Mouse (Mus musculus) megakaryocyte, adult 5-6 weeks (primary cell): ENCODE data around the gene Ric1. TPM values are rescaled to one million over a fixed set of nuclear protein-coding genes. Genes with fewer than 3 reads are reported as not detected.

Experiments used
- ATAC-seq: 2 replicates; pipeline ENCODE4 v1.8.0; 2016; ENCODE audit warnings: mild to moderate bottlenecking, inconsistent platforms; ENCODE audit not compliant: poor library complexity, severe bottlenecking
- total RNA-seq, 2 experiments: library from RNA; stranded (forward) in 1 of 2; stranded (reverse) in 1 of 2; fragments of 153-499, 151-499 nt in 1 of 2; fragments of 221-1000, 200-1000 nt in 1 of 2; gene quantifications; 2 replicates each; pipeline versions ENCODE4 v1.2.3 to v1.2.4; 2015 to 2017

Ric1 gene
- total RNA-seq (2015): 12.9 and 13.1 TPM in 2 replicates
- 14.3 and 15.3 TPM in 2 replicates for total RNA-seq (2017)

DNA sequence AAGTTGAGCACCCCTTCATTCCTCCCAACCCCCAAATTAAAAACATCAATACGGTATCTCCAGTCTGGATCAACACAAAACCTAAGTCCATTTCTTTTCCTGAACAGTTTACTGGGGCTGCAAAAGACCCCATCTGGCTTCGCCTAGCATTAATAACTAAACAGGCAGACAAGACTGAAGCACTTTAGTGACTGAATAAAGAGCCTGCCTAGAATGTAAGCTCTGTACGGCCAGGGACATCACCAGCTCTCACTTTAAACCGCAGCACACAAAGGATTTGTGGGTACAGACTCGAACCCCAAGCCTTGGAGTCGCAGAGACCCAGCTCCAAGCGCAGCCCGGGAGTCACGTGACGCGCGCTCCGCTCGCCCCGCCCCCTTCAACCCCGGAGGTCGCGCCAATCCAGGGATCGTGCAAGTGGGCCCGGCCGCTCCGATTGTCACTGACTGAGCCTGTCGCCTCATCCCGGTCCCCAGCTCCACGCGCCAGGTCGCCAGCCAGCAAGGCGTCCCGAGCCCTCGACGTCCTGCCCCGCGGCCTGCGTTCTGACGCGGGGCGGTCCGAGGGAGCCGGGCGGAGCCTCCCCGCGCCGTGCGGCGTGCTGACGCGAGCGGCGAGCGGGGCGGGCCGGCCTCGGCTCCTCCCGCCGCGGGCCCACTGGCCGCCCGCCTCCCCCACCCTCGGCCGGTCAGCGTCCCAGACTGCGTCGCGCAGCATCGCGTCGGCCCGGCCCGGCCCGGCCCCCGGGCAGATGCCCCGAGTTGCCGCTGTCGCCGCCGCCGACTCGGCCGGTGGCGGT is at the start of gene Ric1:
Ric1 (plus strand) TSS at position 646 of the 799 bp plus-strand sequence.
- peak; percentile 92 for ATAC-seq

DNA sequence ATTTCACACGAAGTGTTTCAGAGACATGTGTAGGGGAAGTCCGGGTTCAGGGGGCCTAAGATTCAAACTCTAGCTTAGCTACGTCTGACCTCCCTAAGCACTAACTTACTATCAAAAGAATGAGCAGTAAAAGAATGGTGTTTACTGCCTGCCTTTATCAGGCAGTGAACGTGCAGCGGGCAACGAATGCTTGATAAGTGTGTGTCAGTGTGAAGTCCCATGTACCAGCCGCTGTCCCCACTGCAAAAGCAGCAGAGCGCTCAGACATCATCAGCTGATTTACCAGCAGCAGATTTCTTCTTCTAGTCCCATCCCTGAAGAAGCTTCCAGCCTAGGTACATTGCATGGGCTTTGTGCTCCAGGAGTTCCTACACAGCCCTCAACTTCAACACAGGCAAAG is 49.7 kb upstream of the Ric1 start:
- ATAC-seq: no peak

DNA sequence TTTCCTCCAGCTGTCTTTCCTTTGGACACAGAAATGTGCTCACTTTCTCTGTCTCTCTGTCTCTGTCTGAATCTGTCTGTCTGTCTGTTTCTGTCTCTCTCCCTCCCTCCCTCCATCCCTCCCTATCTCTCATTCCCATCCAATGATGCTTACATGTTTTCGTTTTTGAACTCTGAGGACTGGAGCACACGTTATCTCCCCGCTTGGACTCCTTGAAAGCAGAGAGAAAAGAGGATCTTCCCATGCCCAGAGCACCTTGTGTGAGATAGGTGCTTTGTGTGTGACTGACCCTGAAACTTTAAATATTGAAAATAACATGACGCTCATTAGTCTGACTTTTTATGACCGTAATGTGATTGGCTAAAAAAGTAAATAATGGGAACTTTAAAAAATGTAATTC is 49.1 kb upstream of the Ric1 start:
- no peak for ATAC-seq

DNA sequence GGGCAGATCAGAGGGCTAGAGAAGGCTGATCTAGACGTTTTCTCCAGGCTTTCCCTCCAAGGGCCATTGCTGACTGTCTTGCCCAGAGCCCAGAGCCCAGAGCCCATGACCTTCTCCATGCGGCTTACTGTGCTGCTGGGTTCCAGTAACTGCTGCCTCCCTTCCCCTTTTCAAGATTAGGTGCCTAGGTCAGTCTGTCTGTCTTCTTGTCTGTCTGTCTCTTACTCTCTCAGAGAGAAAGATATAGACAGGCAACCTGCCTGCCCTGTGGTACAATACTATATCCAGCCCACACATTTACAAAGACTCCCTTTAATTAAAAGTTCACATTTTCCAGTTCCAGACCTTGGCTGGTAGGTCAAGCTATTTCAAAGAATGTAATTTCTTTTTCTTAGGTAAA is 47.3 kb upstream of the Ric1 start:
- ATAC-seq: peak; percentile 38; the same call in 1 of the 2 replicates

DNA sequence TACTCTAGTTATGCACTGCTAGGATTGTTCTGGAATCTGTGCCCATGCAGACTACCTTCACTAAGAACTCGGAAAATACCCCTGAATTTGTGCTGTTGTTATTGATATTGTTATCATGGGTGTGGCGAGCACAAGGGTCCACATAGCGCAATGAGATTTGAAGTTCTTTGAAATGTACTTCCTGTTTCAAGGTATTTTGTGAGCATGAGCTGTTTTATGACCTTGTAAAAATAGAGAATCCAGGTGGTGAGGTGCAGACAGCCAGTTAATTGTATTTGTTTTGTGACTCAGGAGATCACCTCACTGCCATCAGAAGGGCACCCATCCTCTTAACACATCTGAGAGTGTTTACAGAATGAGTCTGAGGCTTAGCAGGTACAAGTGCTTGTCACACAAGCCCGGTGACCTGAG is 46.9 kb upstream of the Ric1 start:
- no peak for ATAC-seq

DNA sequence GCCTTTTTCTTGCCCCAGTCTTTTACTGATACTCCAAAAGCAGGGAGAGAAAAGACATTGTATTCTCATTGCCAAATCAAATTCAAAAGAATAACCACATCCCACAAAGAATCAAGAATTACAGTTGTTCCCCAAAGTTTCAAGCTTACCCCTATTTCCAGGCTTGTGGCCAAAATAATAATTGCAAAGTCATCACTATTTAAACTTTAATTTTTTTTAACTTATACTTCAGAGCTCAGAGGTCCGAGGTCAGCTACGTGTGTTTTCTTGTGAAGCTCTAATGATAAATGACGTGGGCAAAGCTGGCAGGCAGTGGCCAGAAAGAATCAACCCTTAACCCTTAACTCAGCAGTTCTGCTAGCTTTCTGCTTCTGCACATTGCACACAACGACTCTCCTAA is 43.5 kb upstream of the Ric1 start:
- ATAC-seq: no peak

DNA sequence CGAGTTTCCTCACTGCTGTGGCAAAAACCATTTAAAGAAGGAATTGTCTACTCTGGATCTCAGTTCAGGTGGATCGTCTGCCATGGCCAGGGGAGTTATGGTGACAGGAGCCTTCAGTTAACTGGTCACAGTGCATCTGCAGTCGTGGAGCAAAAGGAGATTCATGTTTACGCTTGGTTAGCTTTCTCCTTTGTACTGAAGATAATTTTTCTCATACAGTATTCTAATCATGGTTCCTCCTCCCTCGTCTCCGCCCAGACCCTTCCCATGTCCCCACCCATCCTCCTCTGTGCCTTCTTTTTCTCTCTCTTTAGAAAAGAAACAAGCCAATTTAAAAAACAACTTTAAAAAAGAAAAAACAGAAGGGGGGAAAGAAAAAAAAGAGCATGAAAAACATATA is 40.5 kb upstream of the Ric1 start:
- ATAC-seq: no peak

DNA sequence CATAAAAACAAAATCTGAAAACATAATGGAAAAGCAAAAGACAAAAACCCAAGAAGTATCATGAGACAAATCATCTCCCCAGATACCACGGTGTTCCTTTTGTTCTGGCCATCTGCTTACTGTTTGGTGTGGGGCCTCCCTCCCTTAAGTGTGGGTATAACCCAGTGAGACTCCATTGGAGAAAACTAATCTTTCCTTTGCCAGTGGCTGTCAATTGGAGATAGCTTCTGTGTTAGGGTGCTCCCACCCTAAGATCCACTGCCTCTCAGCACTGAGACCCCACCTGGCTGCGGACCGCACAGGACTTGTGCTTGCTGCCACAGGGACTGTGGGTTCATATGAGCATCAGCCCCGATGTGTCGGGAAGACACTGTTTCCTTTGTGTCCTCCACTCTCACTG is 39.9 kb upstream of the Ric1 start:
- no peak for ATAC-seq

DNA sequence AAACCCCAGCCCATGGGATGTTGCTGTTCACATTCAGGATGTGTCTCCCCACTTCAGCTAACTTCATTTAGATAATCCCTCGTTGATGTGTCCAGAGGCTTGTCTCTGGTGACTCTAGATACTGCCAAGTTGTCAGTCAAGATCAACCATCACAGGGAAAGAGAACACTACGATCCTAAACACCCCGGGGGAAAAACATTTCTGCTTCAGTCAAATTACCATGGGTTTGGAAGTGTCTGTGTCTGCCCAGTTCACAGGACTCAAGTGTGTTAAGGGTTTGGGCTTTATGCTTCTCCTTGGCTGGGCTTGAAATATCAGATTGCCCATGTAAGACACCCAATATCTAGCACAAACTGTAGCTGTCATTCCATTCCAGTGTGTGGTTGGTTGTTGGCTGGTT is 39.4 kb upstream of the Ric1 start:
- no peak for ATAC-seq

DNA sequence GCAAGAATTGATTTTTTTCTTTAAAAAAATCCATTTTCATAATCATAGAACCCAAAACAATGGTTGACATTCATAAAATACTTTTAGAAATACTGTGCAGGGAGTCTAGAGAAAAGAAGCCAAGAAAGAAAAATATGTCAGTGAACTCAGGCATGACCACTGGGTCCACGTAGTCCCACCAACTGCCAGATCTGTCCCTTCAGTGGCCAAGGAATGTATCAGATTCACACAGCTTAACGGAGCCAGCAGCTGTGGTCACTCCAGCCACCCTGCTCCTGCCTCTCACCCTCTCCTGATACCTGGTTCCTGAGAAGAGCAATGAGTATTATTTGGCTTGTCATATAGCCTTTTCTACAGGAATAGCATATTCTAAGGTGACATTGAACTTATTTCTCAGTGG is 38.7 kb upstream of the Ric1 start:
- ATAC-seq: no peak

DNA sequence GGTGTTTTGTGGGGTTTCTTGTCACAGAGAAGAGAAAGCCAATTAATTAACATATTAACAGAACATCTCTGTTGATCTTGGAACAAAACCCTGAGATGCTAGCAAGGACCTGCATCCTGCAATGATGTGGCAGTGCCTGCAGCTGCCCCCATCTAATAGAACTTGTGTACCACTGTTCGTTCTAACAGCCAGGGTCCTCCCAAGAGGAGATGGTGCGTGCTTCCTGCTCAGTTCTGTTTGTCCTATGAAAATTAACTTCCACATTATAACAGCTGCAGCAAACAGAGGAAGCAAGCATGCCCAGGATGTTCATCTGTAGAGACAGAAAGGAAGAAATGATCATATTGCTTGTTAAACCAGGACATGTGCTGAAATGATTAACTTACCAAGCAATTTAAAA is 37.5 kb upstream of the Ric1 start:
- ATAC-seq: no peak

DNA sequence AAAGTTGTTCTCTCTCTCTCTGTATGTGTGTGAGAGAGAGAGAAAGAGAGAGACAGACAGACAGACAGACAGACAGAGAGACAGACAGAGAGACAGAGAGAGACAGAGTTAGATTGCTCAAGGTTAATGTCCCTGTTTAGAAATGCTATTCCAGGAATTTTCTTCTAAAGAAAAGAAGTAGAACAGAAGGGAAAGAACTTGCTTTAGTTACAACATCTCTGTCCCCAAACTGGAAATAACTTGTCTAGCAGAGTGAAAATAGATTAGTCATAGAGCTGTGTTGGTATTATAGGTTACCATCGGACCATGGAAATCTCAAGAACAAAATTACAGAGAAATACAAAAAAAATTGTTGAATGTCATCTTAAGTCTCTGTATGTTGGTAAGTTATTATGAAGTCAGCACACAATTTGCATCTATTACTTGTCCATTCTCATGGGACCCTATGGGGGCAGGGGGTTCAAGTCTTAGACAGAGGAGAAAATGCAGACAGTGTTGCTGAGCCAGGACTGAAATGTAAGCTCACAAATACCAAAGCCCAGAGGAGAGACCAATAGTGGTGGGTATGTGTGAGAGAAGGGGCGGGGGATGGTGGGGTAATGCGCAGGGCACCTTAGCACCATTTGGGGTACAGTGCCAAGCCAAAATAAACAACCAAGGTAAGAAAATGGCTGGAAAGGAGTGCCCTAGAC is 36.7 kb upstream of the Ric1 start:
- ATAC-seq: no peak

DNA sequence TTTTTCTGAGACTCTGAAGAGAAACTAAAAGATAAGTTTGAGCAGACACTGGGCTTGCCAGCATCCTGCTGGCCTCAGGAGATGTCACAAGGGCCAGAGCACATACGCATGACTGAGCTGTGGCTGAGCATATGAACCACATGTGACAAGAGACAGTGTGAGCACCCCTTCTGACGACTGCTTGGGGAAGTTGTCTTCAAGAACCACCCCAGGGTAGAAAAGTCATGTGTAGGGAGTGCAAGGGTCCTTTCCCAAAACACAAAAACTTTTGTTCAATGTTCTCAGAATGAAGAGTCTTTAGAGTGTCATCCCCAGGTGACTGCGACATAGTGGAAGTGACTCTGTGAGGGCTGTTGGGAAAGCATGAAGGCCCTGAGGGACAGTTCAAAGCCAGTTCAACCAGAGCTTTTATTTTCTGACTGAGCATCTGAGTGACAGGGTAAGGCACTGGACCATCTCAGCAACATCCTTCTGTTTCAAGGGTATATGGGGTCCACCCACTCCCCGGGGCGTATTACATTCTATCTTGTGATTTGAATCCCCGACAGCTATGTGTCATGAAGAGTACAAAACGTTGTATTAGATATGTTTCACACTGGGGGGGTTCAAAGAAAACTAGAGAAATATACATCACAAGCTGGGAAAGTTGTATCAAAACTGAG is 35.4 kb upstream of the Ric1 start:
- peak; percentile 78 for ATAC-seq

DNA sequence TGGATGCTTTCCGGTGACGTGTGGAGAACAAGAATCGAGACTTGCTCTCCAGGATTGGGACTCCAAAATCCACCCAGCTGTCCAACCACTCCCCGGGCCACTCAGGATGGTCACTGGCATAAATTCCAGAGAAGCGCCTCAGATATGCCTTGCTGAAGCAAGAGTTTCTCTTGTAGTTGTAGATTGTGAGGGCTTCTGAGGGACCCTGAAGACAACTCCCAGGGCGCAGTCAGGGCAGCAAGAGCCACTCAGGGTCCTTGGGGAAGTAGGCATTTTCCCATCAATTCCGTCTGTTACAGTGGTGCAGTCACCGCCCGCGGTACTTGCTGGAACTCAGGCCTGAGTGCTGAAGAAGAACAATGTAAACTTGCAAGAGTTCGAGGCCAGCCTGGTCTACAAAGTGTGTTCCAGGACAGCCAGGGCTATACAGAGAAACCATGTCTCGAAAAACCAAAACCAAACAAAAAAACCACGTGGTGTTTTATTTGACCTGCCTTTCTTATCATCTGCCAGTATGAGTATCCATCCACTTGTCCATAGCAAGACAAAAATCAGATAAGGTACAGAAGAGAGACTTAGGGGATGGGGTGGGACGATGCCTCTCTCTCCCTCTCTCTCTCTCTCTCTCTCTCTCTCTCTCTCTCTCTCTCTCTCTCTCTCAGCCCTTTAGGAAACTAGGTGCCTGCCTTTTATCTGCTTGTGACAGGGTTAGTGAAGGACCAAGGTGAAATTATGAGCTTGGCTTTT is 34.6 kb upstream of the Ric1 start:
- ATAC-seq: no peak

DNA sequence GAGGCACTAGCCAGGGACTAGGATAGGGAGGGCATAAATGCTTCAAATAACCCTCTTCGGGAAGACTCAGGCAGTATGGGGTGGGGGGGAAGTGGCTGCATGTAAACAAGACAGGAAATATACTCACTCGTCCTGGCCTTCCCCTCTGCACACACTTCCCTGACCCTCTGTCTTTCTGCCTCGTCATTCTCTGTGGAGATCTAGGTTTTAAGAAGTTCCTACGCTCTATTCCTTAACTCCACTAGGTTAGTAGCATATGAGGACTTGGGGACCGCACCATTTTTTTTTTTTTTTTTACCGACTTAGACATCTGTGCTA is 34.0 kb upstream of the Ric1 start:
- peak; percentile 69 for ATAC-seq

DNA sequence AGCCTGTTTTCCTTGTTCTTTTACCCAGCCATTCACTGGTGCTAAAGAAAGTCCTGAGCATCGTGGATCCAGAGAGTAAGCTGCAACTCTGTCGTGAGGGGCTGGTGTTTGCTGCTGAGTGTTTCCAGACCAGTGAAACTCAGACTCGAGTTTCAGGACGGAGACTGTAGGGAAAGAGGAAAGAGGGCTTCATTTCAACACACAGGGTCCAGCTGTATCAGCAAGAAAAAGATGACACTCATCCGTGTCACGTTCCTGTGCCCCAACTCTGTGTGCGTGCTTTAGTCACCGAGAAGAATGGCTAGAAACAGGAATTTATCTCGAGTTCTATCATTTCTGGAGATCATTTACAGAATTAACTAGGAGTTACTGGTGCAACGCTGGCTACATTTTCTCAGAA is 33.7 kb upstream of the Ric1 start:
- ATAC-seq: peak; percentile 34

DNA sequence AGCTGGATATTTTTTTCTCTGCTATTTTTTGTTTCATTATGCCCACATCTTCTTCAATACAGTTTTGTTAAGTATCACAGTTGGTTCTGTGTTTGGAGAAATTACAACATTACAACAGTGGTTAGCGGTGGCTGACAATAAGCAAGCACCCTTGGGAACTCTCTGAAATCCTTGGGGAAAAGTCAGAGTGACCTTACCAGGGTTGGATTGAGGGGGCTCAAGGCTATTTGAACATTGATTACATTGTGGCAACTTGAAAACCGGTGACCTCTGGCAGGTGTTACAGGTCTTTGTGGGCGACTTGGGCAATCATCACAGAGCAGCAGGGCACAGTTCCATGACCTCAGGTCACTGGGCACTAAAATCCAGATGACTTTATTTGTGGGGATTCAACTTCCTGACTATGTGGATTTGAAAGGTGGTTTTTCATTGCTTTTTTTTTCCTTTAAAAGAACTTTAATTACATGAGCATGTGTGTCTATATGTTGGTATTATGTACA is 32.2 kb upstream of the Ric1 start:
- no peak for ATAC-seq

DNA sequence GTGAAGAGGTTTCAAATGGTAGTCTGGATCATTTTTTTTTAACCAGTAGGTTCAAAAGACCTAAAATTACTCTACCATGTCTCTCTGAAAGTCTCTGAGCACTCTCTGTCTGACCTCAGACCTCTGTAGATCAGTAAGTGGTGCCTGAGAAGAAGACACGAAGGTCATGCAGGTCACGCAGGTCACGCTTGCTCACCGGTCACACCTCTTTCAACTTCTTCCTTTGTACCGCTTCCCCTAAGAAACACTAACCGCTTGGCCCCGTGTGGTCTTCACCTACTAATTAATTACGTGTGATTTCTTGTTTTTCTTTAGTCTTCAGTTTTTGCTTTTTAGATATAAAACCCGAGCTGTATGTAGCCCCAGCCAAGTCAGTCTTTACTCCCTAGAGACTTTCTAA is 30.6 kb upstream of the Ric1 start:
- no peak for ATAC-seq

DNA sequence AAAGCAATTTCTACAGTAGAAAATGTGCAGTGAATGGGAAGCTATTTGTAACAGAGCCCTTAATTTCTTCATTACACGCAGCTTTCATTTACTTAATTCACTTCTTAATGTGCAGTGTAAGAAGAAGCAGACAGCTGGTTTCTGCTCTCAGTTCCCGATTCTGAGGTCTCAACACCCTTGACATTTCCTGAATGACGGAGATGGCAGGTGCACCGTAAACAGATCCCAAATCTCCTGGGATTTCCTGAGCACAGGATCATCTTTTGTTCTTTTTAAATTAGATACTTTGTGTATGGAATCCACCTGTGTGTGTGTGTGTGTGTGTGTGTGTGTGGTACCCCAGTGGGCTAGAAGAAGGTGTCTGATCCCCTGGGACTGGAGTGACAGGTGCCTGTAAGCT is 27.6 kb upstream of the Ric1 start:
- ATAC-seq: peak; percentile 53; the same call in 1 of the 2 replicates

DNA sequence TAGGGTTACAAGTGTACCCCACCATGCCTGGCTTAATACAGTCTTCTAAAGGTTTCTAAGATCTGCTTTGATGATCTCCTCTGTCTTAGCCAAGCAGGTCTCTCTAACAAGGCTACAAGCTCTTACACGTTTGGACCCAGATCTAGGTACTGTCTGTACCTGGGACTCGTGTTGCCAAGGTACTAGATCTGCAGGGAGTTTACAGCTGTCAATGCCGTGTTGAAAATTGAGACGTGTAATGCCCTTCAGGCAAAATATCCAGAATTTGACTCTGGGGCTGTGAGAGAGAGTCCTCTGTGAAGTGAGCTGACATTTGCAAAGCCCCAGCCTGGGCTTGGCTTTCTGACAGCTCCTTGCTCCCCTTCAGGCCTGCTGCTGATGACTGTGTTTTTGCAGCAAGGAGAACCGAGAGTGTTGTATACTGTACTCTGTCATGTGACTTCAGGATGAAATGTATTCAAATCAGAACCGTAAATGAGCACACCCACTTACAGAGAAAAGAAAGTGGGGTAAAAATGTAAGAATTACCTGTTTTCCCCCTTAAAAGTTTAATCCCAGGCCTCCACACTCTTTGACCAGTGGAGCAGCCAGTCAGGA is 26.0 kb upstream of the Ric1 start:
- ATAC-seq: no peak
